Mouse (Mus musculus) heart, adult 2 months (tissue): ENCODE measurements at regions not wholly inside any gene's neighbourhood (a gene's known extent, or its start where the extent isn't known, plus 50 kb on each side); places are given as distances from the start of the nearest gene placed in this dataset.
A peak's percentile ranks its signal among the peaks of the same experiment; 100 is the strongest.

Experiments used
- DNase-seq, 2 experiments: peaks; one replicate each; pipeline ENCODE4 v3.0.0; 2021
- H3K27ac ChIP-seq: fragments of 200-600 bp; 2 replicates; pipeline ENCODE4 v1.8.1; 2022
- H3K27me3 ChIP-seq: fragments of 200-500 bp; 2 replicates; pipeline ENCODE4 v1.6.1; 2012; ENCODE audit warnings: mild to moderate bottlenecking, low read length, inconsistent platforms, mixed read lengths; ENCODE audit not compliant: control insufficient read depth, insufficient read depth
- H3K36me3 ChIP-seq: fragments of 200-500 bp; 2 replicates; pipeline ENCODE4 v1.6.1; 2012; ENCODE audit warnings: low read length, inconsistent platforms; ENCODE audit not compliant: control insufficient read depth, insufficient read depth
- H3K4me1 ChIP-seq: fragments of 200-500 bp; 2 replicates; pipeline ENCODE4 v1.6.1; 2011; ENCODE audit warnings: low read length; ENCODE audit not compliant: control insufficient read depth, insufficient read depth
- H3K4me3 ChIP-seq: fragments of 200-600 bp; 2 replicates; pipeline ENCODE4 v1.8.1; 2022
- H3K79me2 ChIP-seq: fragments of 200-500 bp; replicated peaks from 2 replicates; pipeline ENCODE4 v1.6.1; 2012; ENCODE audit warnings: mild to moderate bottlenecking, inconsistent platforms, low read length, moderate library complexity, mixed read lengths; ENCODE audit not compliant: control insufficient read depth, insufficient read depth
- H3K9ac ChIP-seq: fragments of 200-500 bp; 2 replicates; pipeline ENCODE4 v1.6.1; 2012; ENCODE audit warnings: low read depth, mild to moderate bottlenecking, control low read depth, inconsistent platforms, low read length, mixed read lengths
- CTCF ChIP-seq: fragments of 200-600 bp; IDR thresholded peaks from 2 replicates; pipeline ENCODE4 v1.8.1; 2022; ENCODE audit warnings: antibody characterized with exemption, mild to moderate bottlenecking, moderate library complexity
- EP300 ChIP-seq: fragments of 200-500 bp; IDR thresholded peaks from 2 replicates; pipeline ENCODE4 v1.6.1; 2011; ENCODE audit warnings: low read depth, low read length, control low read depth; ENCODE audit not compliant: insufficient read depth
- POLR2A ChIP-seq: fragments of 200-500 bp; IDR thresholded peaks from 2 replicates; pipeline ENCODE4 v1.6.1; 2011; ENCODE audit warnings: mild to moderate bottlenecking, low read depth, low read length, control low read depth; ENCODE audit not compliant: insufficient read depth
- WGBS: fragments of 180-500 bp; shearing (Covaris S2); methylation state at CpG from one replicate; pipeline ENCODE4 v1.1.7; 2018; 5-methylcytosine and 5-hydroxymethylcytosine counted together
- intact Hi-C: fragments of 180-260 bp; cut with DNase I; formaldehyde crosslinking; loops from one replicate; pipeline ENCODE4 v1.15.1; 2025

DNA sequence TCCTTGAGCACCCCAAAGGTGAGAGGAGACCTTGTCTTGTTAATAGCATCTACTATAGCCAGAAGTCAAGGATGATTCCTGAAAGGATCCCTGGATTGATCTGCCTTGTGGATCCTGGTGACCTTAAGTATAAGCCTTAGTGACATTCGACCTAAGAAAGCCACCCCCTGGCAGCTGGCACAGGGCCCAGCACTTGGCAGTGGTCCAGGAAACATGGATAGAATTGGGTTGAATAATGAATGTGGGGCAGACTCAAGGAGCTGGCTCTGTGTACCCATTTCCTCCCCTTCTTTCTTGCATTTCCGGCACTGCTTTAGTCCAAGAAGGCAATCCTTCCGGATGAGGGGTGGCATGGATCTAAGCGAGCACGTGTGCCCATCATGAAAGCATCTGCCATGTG is 149.0 kb downstream of the Irx5 start:
- WGBS: 52% methylated on average over 5 of the region's 5 CpGs
- Histone ChIP-seq H3K4me3 (no peak overlapping the region), H3K27me3 (no peaks in the 10 kb centered on the region), H3K79me2 (no peaks in the 10 kb centered on the region), H3K4me1 (no peaks in the 10 kb centered on the region), H3K9ac (no peak overlapping the region), H3K27ac (no peak overlapping the region), H3K36me3 (no peaks in the 10 kb centered on the region)
- DNase-seq: no peak
- intact Hi-C loops: no loop called here
- TF ChIP-seq POLR2A (no peak), CTCF (no peak), EP300 (no peak)

- WGBS: 76% methylated on average over 5 of the region's 5 CpGs
- intact Hi-C loops: no loop called here
- H3K27ac ChIP-seq: no peak overlapping the region
- H3K9ac ChIP-seq: no peak overlapping the region
- no peaks in the 10 kb centered on the region for H3K79me2 ChIP-seq
- no peak overlapping the region for H3K4me3 ChIP-seq
- H3K4me1 ChIP-seq: no peaks in the 10 kb centered on the region
- no peaks in the 10 kb centered on the region for H3K36me3 ChIP-seq
- DNase-seq: no peak
- no peaks in the 10 kb centered on the region for H3K27me3 ChIP-seq
- TF ChIP-seq EP300 (no peak), POLR2A (no peak), CTCF (no peak)
Observed at GRCm38 (mm10) chr8:92506906-92507305, 149.5 kb downstream of the Irx5 start.

DNA sequence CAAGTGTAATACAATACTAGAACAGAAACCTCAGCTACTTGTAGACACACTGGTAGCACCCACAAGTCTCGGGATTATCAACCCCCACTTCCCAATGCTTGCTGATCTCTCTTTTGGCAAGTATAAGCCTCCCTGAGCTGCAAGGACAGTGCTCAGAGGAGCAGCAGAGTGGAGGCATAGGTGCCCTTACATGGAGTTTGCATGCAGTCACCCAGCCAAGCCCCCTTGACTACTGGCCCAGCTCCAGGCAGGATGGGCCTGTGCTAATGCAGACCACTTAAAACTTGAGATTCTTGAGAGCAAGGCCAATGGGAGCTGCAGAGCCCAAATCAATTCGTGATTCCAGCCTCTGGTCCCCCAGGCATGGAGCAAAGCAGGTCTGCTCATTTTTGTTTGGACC is 158.0 kb downstream of the Irx5 start:
- H3K79me2 ChIP-seq: no peaks in the 10 kb centered on the region
- no peaks in the 10 kb centered on the region for H3K36me3 ChIP-seq
- 64% methylated on average over 2 of the region's 2 CpGs for WGBS
- H3K4me3 ChIP-seq: no peak overlapping the region
- no peaks in the 10 kb centered on the region for H3K27me3 ChIP-seq
- no peak overlapping the region for H3K9ac ChIP-seq
- TF ChIP-seq EP300 (no peak), CTCF (no peak), POLR2A (no peak)
- DNase-seq: no peak
- H3K4me1 ChIP-seq: no peaks in the 10 kb centered on the region
- no peak overlapping the region for H3K27ac ChIP-seq
- intact Hi-C loops: no loop called here

DNA sequence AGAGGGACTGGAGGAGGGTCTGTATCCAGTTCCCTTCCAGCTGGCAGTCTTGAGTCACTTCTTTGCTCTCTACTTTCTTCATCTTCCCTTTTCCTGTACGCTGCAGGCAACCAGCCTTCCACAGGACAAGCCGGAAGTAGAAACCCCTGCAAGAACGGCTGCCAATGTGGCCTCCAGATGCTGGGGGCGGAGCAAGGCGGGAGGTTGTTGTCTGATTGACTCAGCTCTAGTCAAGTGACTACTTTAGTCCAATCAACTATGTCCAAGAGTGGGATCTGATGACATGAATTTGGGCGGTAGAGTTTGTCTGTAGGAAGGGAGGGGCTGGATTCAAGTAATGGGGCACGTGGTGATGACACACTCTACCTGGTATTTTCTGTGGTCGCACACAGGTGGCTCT is 156.1 kb upstream of the Irx6 start:
- Histone ChIP-seq H3K9ac (no peak overlapping the region), H3K4me1 (no peaks in the 10 kb centered on the region), H3K36me3 (no peaks in the 10 kb centered on the region), H3K27ac (no peak overlapping the region), H3K4me3 (no peak overlapping the region), H3K27me3 (no peaks in the 10 kb centered on the region), H3K79me2 (no peaks in the 10 kb centered on the region)
- peak in 1 of 2 experiments; percentile 5 for DNase-seq
- WGBS: 69% methylated on average over 8 of the region's 8 CpGs
- TF ChIP-seq POLR2A (no peak), EP300 (no peak), CTCF (no peak)
- intact Hi-C loops: no loop called here

GRCm38 (mm10) chr8:92518486-92518885 is 155.6 kb upstream of the Irx6 start:
- Histone ChIP-seq H3K36me3 (no peaks in the 10 kb centered on the region), H3K9ac (no peak overlapping the region), H3K27me3 (no peaks in the 10 kb centered on the region), H3K79me2 (no peaks in the 10 kb centered on the region), H3K27ac (no peak overlapping the region), H3K4me3 (no peak overlapping the region), H3K4me1 (no peaks in the 10 kb centered on the region)
- no peak for DNase-seq
- WGBS: 67% methylated on average over 3 of the region's 3 CpGs
- intact Hi-C loops: no loop called here
- TF ChIP-seq CTCF: no peak
- TF ChIP-seq EP300: no peak
- TF ChIP-seq POLR2A: no peak

DNA sequence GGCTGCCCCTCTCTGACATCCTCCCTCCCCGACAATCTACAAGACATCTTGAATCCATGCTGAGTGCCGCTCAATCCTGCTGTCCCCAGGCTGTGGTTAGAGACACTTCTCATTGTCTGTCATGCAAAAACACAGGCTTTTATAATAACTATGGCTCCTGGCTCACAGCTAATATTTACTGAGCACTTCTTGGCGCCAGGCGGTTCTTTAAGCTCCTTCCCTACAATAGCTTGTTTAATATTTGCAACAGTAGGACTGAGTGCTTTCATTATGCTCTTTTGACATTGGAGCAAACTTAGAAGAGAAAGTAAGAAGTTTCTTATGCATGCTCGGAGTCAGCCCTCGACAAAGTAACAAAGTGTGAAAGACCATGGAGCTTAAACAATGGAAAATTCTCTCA is 151.6 kb upstream of the Irx6 start:
- TF ChIP-seq EP300 (no peak), POLR2A (no peak), CTCF (no peak)
- Histone ChIP-seq H3K27ac (no peak overlapping the region), H3K79me2 (no peaks in the 10 kb centered on the region), H3K9ac (no peak overlapping the region), H3K36me3 (no peaks in the 10 kb centered on the region), H3K27me3 (no peaks in the 10 kb centered on the region), H3K4me1 (no peaks in the 10 kb centered on the region), H3K4me3 (no peak overlapping the region)
- intact Hi-C loops: no loop called here
- 85% methylated on average over 6 of the region's 6 CpGs for WGBS
- no peak for DNase-seq
